Mouse (Mus musculus) midbrain, embryonic 13.5 days (tissue): ENCODE data around the gene Barx2. TPM values are rescaled to one million over a fixed set of nuclear protein-coding genes. Genes with fewer than 3 reads are reported as not detected.
"Not testable (repeated sequence)": the region's sequence is repeated elsewhere in the genome, so short reads cannot be mapped to it uniquely, and the experiment has no call there.

ENCODE experiments used
- ATAC-seq: fragments of 200-750 bp; cut with Nextera tagmentation; 2 replicates; pipeline ENCODE4 v1.8.0; 2017; ENCODE audit warnings: mild to moderate bottlenecking, moderate TSS enrichment, moderate library complexity
- H3K27ac ChIP-seq: fragments of 300-500 bp; sonication (generic); 2 replicates; pipeline ENCODE4 v1.5.1; 2015; ENCODE audit warnings: inconsistent platforms, mild to moderate bottlenecking, moderate library complexity
- H3K27me3 ChIP-seq: fragments of 300-500 bp; sonication (generic); 2 replicates; pipeline ENCODE4 v1.6.1; 2015; ENCODE audit warnings: mild to moderate bottlenecking, inconsistent platforms
- H3K36me3 ChIP-seq: fragments of 300-500 bp; sonication (generic); 2 replicates; pipeline ENCODE4 v1.6.1; 2015; ENCODE audit warnings: mild to moderate bottlenecking, inconsistent platforms
- H3K4me1 ChIP-seq: fragments of 300-500 bp; sonication (generic); replicated peaks from 2 replicates; pipeline ENCODE4 v1.6.1; 2015; ENCODE audit warnings: inconsistent platforms
- H3K4me2 ChIP-seq: fragments of 300-500 bp; sonication (generic); replicated peaks from 2 replicates; pipeline ENCODE4 v1.6.1; 2015; ENCODE audit warnings: moderate library complexity, mild to moderate bottlenecking, inconsistent platforms
- H3K4me3 ChIP-seq: fragments of 300-500 bp; sonication (generic); replicated peaks from 2 replicates; pipeline ENCODE4 v1.5.1; 2015; ENCODE audit warnings: mild to moderate bottlenecking, inconsistent platforms
- H3K9ac ChIP-seq: fragments of 300-500 bp; sonication (generic); replicated peaks from 2 replicates; pipeline ENCODE4 v1.6.1; 2015; ENCODE audit warnings: mild to moderate bottlenecking, inconsistent platforms
- H3K9me3 ChIP-seq: fragments of 300-500 bp; sonication (generic); 2 replicates; pipeline ENCODE4 v1.6.1; 2016; ENCODE audit warnings: mild to moderate bottlenecking, inconsistent platforms
- WGBS: fragments of 180-500 bp; shearing (Covaris S2); methylation state at CpG from one replicate; pipeline ENCODE4 v1.1.7; 2015; 5-methylcytosine and 5-hydroxymethylcytosine counted together
- polyA plus RNA-seq: library from polyadenylated mRNA; unstranded; fragments of >200 nt; fragmentation: Nextera tagmentation; extraction: Ambion mirVana; gene quantifications from 2 replicates; pipeline ENCODE4 v1.2.1, GENCODE M21; 2015

Gene Barx2
- 0.13 TPM in 1 of 2 replicates, not detected in the other for polyA plus RNA-seq

- no peaks in the 10 kb centered on the region for H3K9me3 ChIP-seq
- no peaks in the 10 kb centered on the region for H3K36me3 ChIP-seq
- H3K4me1 ChIP-seq, result peaks cover 29% of the 10 kb centered on the region
- peak within 1 kb of the TSS; percentile 64 for H3K9ac ChIP-seq
- peak within 1 kb of the TSS; percentile 59 for H3K4me3 ChIP-seq
- WGBS, result under 1% methylated on average over 80 of the region's 81 CpGs
- H3K4me2 ChIP-seq, result peak within 1 kb of the TSS; percentile 99
- peak; percentile 88 for ATAC-seq
- no peak within 1 kb of the TSS for H3K27ac ChIP-seq
- H3K27me3 ChIP-seq, result peaks cover 92% of the 10 kb centered on the region
Measured at GRCm38 (mm10) chr9:31912921-31913738, at the start of gene Barx2. TSS of gene Barx2 (minus strand) at chr9:31913462.

- Histone ChIP-seq H3K9ac (no peak overlapping the region), H3K27ac (no peak overlapping the region), H3K36me3 (no peaks in the 10 kb centered on the region), H3K4me1 (no peaks in the 10 kb centered on the region), H3K9me3 (no peaks in the 10 kb centered on the region), H3K4me2 (no peak overlapping the region), H3K4me3 (no peak overlapping the region), H3K27me3 (no peaks in the 10 kb centered on the region)
- no peak for ATAC-seq
- 43% methylated on average over 1 of the region's 1 CpGs for WGBS
Measured at GRCm38 (mm10) chr9:31962265-31962664, 49.0 kb upstream of the Barx2 start.

GRCm38 (mm10) chr9:31960488-31960887 lies 47.2 kb upstream of the Barx2 start:
- Histone ChIP-seq H3K9ac (no peak overlapping the region), H3K4me2 (no peak overlapping the region), H3K9me3 (no peaks in the 10 kb centered on the region), H3K4me1 (no peaks in the 10 kb centered on the region), H3K27me3 (no peaks in the 10 kb centered on the region), H3K27ac (no peak overlapping the region), H3K4me3 (no peak overlapping the region), H3K36me3 (no peaks in the 10 kb centered on the region)
- WGBS, result 64% methylated on average over 2 of the region's 2 CpGs
- no peak for ATAC-seq

GRCm38 (mm10) chr9:31958120-31958519 lies 44.9 kb upstream of the Barx2 start:
- Histone ChIP-seq H3K9ac (no peak overlapping the region), H3K36me3 (no peaks in the 10 kb centered on the region), H3K9me3 (no peaks in the 10 kb centered on the region), H3K4me1 (no peaks in the 10 kb centered on the region), H3K27me3 (no peaks in the 10 kb centered on the region), H3K4me2 (no peak overlapping the region), H3K27ac (no peak overlapping the region), H3K4me3 (no peak overlapping the region)
- no peak for ATAC-seq

GRCm38 (mm10) chr9:31950506-31950905 lies 37.2 kb upstream of the Barx2 start:
- Histone ChIP-seq H3K27ac (no peak overlapping the region), H3K9me3 (no peaks in the 10 kb centered on the region), H3K4me1 (no peaks in the 10 kb centered on the region), H3K36me3 (no peaks in the 10 kb centered on the region), H3K27me3 (no peaks in the 10 kb centered on the region), H3K4me2 (no peak overlapping the region), H3K4me3 (no peak overlapping the region), H3K9ac (no peak overlapping the region)
- 89% methylated on average over 5 of the region's 5 CpGs for WGBS
- no peak for ATAC-seq

- no peaks in the 10 kb centered on the region for H3K27me3 ChIP-seq
- H3K4me1 ChIP-seq, result no peaks in the 10 kb centered on the region
- H3K27ac ChIP-seq, result no peak overlapping the region
- H3K9me3 ChIP-seq, result no peaks in the 10 kb centered on the region
- no peak overlapping the region for H3K4me2 ChIP-seq
- H3K4me3 ChIP-seq, result no peak overlapping the region
- ATAC-seq, result 0 out of 2 replicates have a peak, but pooled peaks have one; percentile 20
- H3K9ac ChIP-seq, result no peak overlapping the region
- no peaks in the 10 kb centered on the region for H3K36me3 ChIP-seq
- 94% methylated on average over 5 of the region's 5 CpGs for WGBS
Measured at GRCm38 (mm10) chr9:31949031-31949430, 35.8 kb upstream of the Barx2 start.

DNA sequence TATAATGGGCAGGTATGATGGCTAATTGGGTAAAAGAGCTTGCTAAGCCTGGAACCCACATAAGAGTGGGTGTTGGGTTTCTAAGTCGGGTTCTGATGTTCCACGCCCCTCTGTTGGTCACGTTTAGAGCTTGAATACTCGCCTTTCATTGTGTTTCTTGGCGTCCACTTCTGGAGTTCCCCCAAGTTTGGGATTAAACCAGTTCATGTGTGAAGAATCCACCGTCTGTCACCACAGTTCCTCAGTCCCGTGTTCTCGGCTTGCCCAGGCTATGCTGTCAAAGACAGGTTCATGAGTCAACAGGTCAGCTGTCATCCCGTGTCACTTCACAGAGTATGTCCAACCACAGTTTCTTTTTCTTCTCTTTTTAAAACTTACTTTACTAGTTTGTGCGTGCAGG lies 33.8 kb upstream of the Barx2 start:
- Histone ChIP-seq H3K4me1 (no peaks in the 10 kb centered on the region), H3K36me3 (no peaks in the 10 kb centered on the region), H3K27me3 (no peaks in the 10 kb centered on the region), H3K4me2 (no peak overlapping the region), H3K4me3 (no peak overlapping the region), H3K9me3 (no peaks in the 10 kb centered on the region), H3K9ac (no peak overlapping the region), H3K27ac (no peak overlapping the region)
- WGBS, result 84% methylated on average over 10 of the region's 10 CpGs
- no peak for ATAC-seq

DNA sequence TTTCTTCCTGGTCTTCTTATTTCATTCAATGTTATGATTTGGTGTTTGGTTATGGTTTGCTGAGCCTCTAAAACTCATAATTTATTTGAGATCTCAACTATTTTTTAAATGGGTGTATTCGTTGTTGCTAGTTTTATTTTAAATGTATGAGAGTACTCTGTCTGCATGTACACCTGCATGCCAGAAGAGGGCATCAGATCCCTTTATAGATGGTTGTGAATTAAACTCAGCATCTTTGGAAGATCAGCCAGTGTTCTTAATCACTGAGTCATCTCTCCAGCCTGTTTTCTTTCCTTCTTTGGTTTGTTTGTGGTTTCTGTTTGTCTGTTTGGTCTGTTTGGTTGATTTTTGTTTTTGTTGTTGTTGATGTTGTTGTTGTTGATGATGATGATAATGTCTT lies 29.1 kb upstream of the Barx2 start:
- Histone ChIP-seq H3K9ac (no peak overlapping the region), H3K36me3 (no peaks in the 10 kb centered on the region), H3K4me3 (no peak overlapping the region), H3K9me3 (no peaks in the 10 kb centered on the region), H3K27me3 (no peaks in the 10 kb centered on the region), H3K4me2 (no peak overlapping the region), H3K4me1 (no peaks in the 10 kb centered on the region), H3K27ac (no peak overlapping the region)
- 62% methylated on average over 1 of the region's 1 CpGs for WGBS
- no peak for ATAC-seq

DNA sequence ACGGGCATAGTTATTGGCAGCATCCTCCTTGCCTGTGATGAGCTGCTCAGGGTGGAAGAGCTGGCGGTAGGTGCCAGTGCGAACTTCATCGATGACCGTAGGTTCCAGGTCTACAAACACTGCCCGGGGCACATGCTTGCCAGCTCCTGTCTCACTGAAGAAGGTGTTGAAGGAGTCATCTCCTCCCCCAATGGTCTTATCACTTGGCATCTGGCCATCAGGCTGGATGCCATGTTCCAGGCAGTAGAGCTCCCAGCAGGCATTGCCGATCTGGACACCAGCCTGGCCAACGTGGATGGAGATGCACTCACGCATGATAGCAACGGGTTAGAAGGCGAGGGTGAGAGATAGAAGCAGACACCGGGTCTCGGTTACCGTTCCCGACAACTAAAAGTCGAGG lies 23.2 kb upstream of the Barx2 start:
- H3K4me1 ChIP-seq, H3K27ac ChIP-seq, H3K27me3 ChIP-seq, ATAC-seq, H3K36me3 ChIP-seq, H3K9me3 ChIP-seq, H3K4me2 ChIP-seq, H3K4me3 ChIP-seq, H3K9ac ChIP-seq: not testable (repeated sequence)
- 95% methylated on average over 15 of the region's 16 CpGs for WGBS

GRCm38 (mm10) chr9:31931691-31932090 lies 18.4 kb upstream of the Barx2 start:
- no peaks in the 10 kb centered on the region for H3K9me3 ChIP-seq
- H3K36me3 ChIP-seq, result no peaks in the 10 kb centered on the region
- no peak for ATAC-seq
- H3K4me3 ChIP-seq, result no peak overlapping the region
- no peak overlapping the region for H3K4me2 ChIP-seq
- H3K9ac ChIP-seq, result no peak overlapping the region
- H3K27ac ChIP-seq, result no peak overlapping the region
- no peaks in the 10 kb centered on the region for H3K27me3 ChIP-seq
- H3K4me1 ChIP-seq, result no peaks in the 10 kb centered on the region
- 65% methylated on average over 5 of the region's 5 CpGs for WGBS

DNA sequence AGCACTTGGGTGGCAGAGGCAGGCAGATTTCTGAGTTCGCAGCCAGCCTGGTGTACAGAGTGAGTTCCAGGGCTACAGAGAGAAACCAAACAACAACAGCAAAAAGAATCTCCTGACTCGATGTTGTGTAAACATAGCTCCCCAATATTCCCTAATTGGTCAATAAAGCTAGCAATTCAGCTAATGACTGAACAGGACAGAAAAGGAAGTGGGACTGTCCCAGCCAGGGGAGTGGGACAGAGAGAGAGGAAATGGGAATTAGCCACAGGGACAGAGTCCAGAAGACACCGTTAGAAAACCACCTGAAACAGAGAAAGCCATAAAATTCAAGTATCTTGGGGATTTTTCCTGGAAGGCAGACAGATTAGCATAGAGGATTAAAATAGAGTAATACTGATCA lies 18.0 kb upstream of the Barx2 start:
- Histone ChIP-seq H3K36me3 (no peaks in the 10 kb centered on the region), H3K9ac (no peak overlapping the region), H3K4me3 (no peak overlapping the region), H3K27ac (no peak overlapping the region), H3K9me3 (no peaks in the 10 kb centered on the region), H3K4me1 (peaks cover under 1% of the 10 kb centered on the region; the same call in 1 of the 2 replicates), H3K4me2 (no peak overlapping the region), H3K27me3 (0 out of 2 replicates have a peak, but pooled peaks cover 2% of the 10 kb centered on the region)
- WGBS, result 80% methylated on average over 3 of the region's 3 CpGs
- no peak for ATAC-seq

GRCm38 (mm10) chr9:31926766-31927165 lies 13.5 kb upstream of the Barx2 start:
- no peak overlapping the region for H3K4me3 ChIP-seq
- H3K9ac ChIP-seq, result no peak overlapping the region
- no peaks in the 10 kb centered on the region for H3K36me3 ChIP-seq
- 62% methylated on average over 3 of the region's 3 CpGs for WGBS
- H3K9me3 ChIP-seq, result no peaks in the 10 kb centered on the region
- H3K27me3 ChIP-seq, result 0 out of 2 replicates have a peak, but pooled peaks cover 5% of the 10 kb centered on the region
- no peak overlapping the region for H3K4me2 ChIP-seq
- no peak for ATAC-seq
- H3K27ac ChIP-seq, result no peak overlapping the region
- H3K4me1 ChIP-seq, result peaks cover 4% of the 10 kb centered on the region
